Comparison of ENCODE assay signal across 16 mouse cellular contexts in the genomic region with DNA sequence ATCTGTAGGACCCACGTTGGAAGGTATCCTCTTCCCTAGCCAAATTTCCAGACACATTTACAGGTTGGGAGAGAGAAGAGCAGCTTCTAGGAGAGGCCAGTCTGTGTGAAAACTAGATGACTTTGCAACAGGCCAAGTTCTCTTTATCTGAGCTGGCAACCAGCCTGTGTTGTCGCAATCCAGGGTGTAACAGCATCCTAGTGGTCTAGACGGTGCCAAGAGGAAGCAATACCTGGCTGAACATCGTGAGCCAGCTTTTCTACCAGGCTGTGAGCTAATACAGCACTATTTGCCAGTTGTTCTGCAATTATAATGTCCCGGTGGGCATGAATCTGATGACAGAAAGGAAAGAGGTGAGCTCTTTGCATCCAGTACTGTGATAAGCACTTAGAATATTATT.
DNase-seq lines count a peak whose midpoint lies in the region; ATAC-seq and TF ChIP-seq lines count a peak whose summit lies in the region.
"Had no signal": no experiment of that assay in that cellular context is flagged by ENCODE, and none has a peak within 500 bp of the region (broad histone marks: within the 10 kb centered on the region; RNA-seq: fewer than 3 reads in every experiment).

No protein-coding gene starts in this region.

- H3K27ac ChIP-seq in heart, embryonic 11.5 days (ENCODE audit: low read depth, low read length) = no peak overlapping the region
- no peak overlapping the region for H3K27ac ChIP-seq in stomach, postnatal 0 days (replicated peaks)
- H3K27ac ChIP-seq: embryonic facial prominence, embryonic 12.5 days; hindbrain, embryonic 12.5 days; liver, embryonic 15.5 days; midbrain, embryonic 15.5 days had no signal

- no peak overlapping the region for H3K4me2 ChIP-seq in heart, embryonic 11.5 days
- no peak overlapping the region for H3K4me2 ChIP-seq in stomach, postnatal 0 days (replicated peaks; ENCODE audit: low read depth)
- H3K4me2 ChIP-seq: embryonic facial prominence, embryonic 12.5 days; hindbrain, embryonic 12.5 days; liver, embryonic 15.5 days; midbrain, embryonic 15.5 days had no signal

- ATAC-seq in heart, embryonic 11.5 days (replicated peaks; ENCODE audit: insufficient number of reproducible peaks, low FRiP score, low TSS enrichment) = no peak
- no peak for ATAC-seq in stomach, postnatal 0 days (ENCODE audit: low FRiP score, low TSS enrichment)
- ATAC-seq: midbrain, embryonic 15.5 days; Patski had no signal

- H3K27me3 ChIP-seq in heart, embryonic 11.5 days (ENCODE audit: control insufficient read depth, insufficient read depth, low read length) = no peaks in the 10 kb centered on the region
- no peaks in the 10 kb centered on the region for H3K27me3 ChIP-seq in stomach, postnatal 0 days (ENCODE audit: control insufficient read depth, insufficient read depth, low read length)
- H3K27me3 ChIP-seq: embryonic facial prominence, embryonic 12.5 days; hindbrain, embryonic 12.5 days; liver, embryonic 15.5 days; midbrain, embryonic 15.5 days had no signal

- intact Hi-C loops in heart, postnatal 36 days (cut with DNase I) = no loop called here

- peak; percentile 94 for DNase-seq in heart, adult 11 months
- peak; percentile 18 to 36 for DNase-seq in urinary bladder, adult 18-20 months (ENCODE audit: low spot score in 2 of 2)
- DNase-seq in urinary bladder, adult 2 months (ENCODE audit: low spot score) = no peak
- DNase-seq in heart, postnatal 36 days = peak; percentile 32 to 43
- DNase-seq in stomach, postnatal 0 days (ENCODE audit: low spot score) = peak; percentile 30
- DNase-seq in right cerebral cortex, postnatal 25 days = no peak
- DNase-seq in testis, postnatal 10 days (ENCODE audit: low spot score) = no peak
- DNase-seq: cerebellum, adult 8-10 months; kidney, adult 9 months; thymus, adult 18-20 months had no signal

- H3K4me1 ChIP-seq in heart, embryonic 11.5 days (ENCODE audit: control insufficient read depth, insufficient read depth, low read length) = no peaks in the 10 kb centered on the region
- no peaks in the 10 kb centered on the region for H3K4me1 ChIP-seq in stomach, postnatal 0 days (replicated peaks; ENCODE audit: control insufficient read depth, insufficient read depth)
- H3K4me1 ChIP-seq: embryonic facial prominence, embryonic 12.5 days; hindbrain, embryonic 12.5 days; liver, embryonic 15.5 days; midbrain, embryonic 15.5 days had no signal

- 70% methylated on average over 5 of the region's 5 CpGs for WGBS in heart, embryonic 11.5 days (ENCODE audit: insufficient replicate concordance)
- 63% methylated on average over 5 of the region's 5 CpGs for WGBS in stomach, postnatal 0 days

- no peak for TF ChIP-seq EP300 in stomach, postnatal 0 days (optimal IDR thresholded peaks at IDR 0.05)

- no peaks in the 10 kb centered on the region for H3K36me3 ChIP-seq in heart, embryonic 11.5 days (ENCODE audit: control insufficient read depth, insufficient read depth, low read length)
- H3K36me3 ChIP-seq in stomach, postnatal 0 days (ENCODE audit: control insufficient read depth, insufficient read depth, low read length) = no peaks in the 10 kb centered on the region
- H3K36me3 ChIP-seq: embryonic facial prominence, embryonic 12.5 days; hindbrain, embryonic 12.5 days; liver, embryonic 15.5 days; midbrain, embryonic 15.5 days had no signal

- TF ChIP-seq CTCF in stomach, postnatal 0 days (IDR thresholded peaks at IDR 0.05; ENCODE audit: low read depth) = no peak

- no peaks in the 10 kb centered on the region for H3K9me3 ChIP-seq in heart, embryonic 11.5 days (replicated peaks; ENCODE audit: control insufficient read depth, low read length)
- no peaks in the 10 kb centered on the region for H3K9me3 ChIP-seq in stomach, postnatal 0 days (ENCODE audit: control insufficient read depth, low read length)
- H3K9me3 ChIP-seq: embryonic facial prominence, embryonic 12.5 days; liver, embryonic 15.5 days; midbrain, embryonic 15.5 days had no signal

- H3K9ac ChIP-seq in heart, embryonic 11.5 days (ENCODE audit: low read depth, low read length) = no peak overlapping the region
- no peak overlapping the region for H3K9ac ChIP-seq in stomach, postnatal 0 days (ENCODE audit: low read length)
- H3K9ac ChIP-seq: embryonic facial prominence, embryonic 12.5 days; hindbrain, embryonic 12.5 days; liver, embryonic 15.5 days; midbrain, embryonic 15.5 days had no signal

- H3K4me3 ChIP-seq in heart, embryonic 11.5 days (ENCODE audit: low read depth, low read length) = no peak overlapping the region
- H3K4me3 ChIP-seq in stomach, postnatal 0 days (ENCODE audit: low read depth, low read length) = no peak overlapping the region
- H3K4me3 ChIP-seq: embryonic facial prominence, embryonic 12.5 days; hindbrain, embryonic 12.5 days; liver, embryonic 15.5 days; midbrain, embryonic 15.5 days had no signal

Comparison
In these comparisons a context has a peak if more than half of its experiments do, and no peak if none do; other contexts are left out.
1. DNase-seq: peak in heart, adult 11 months (single experiment), urinary bladder, adult 18-20 months (2 of 2), heart, postnatal 36 days (2 of 2) and stomach, postnatal 0 days (single experiment); none in urinary bladder, adult 2 months (single experiment), right cerebral cortex, postnatal 25 days (single experiment) and testis, postnatal 10 days (single experiment).